Mouse (Mus musculus): ENCODE measurements around the gene Emc7.
"Not testable (repeated sequence)": the region's sequence is repeated elsewhere in the genome, so short reads cannot be mapped to it uniquely, and the experiment has no call there.

The Emc7 gene

GRCm38 (mm10) chr2:112452513-112452912 lies 2.3 kb upstream of the Emc7 start:
- not testable (repeated sequence) for H3K27me3 ChIP-seq (ENCODE audit: control insufficient read depth, insufficient read depth, low read length, poor library complexity, severe bottlenecking); H3K36me3 ChIP-seq (ENCODE audit: control insufficient read depth, insufficient read depth, low read length, poor library complexity, severe bottlenecking); DNase-seq (ENCODE audit: low read depth, low spot score)

- DNase-seq (ENCODE audit: low read depth, low spot score), result no peak
- H3K27me3 ChIP-seq (ENCODE audit: control insufficient read depth, insufficient read depth, low read length, poor library complexity, severe bottlenecking), result no peaks in the 10 kb centered on the region
- H3K36me3 ChIP-seq (ENCODE audit: control insufficient read depth, insufficient read depth, low read length, poor library complexity, severe bottlenecking), result no peaks in the 10 kb centered on the region
These were observed 504 bp upstream of the Emc7 start for GRCm38 (mm10) chr2:112454125-112454861.

- DNase-seq (ENCODE audit: low read depth, low spot score), result peak; percentile 23
- H3K36me3 ChIP-seq (ENCODE audit: control insufficient read depth, insufficient read depth, low read length, poor library complexity, severe bottlenecking), result peaks cover 8% of the 10 kb centered on the region; the same call in 1 of the 2 replicates
- no peaks in the 10 kb centered on the region for H3K27me3 ChIP-seq (ENCODE audit: control insufficient read depth, insufficient read depth, low read length, poor library complexity, severe bottlenecking)
These were observed 5.8 kb downstream of the Emc7 start for GRCm38 (mm10) chr2:112460557-112460956.

GRCm38 (mm10) chr2:112469542-112469941 lies 14.7 kb downstream of the Emc7 start:
- DNase-seq (ENCODE audit: low read depth, low spot score), result no peak
- peaks cover 8% of the 10 kb centered on the region for H3K36me3 ChIP-seq (ENCODE audit: control insufficient read depth, insufficient read depth, low read length, poor library complexity, severe bottlenecking)
- no peaks in the 10 kb centered on the region for H3K27me3 ChIP-seq (ENCODE audit: control insufficient read depth, insufficient read depth, low read length, poor library complexity, severe bottlenecking)

- H3K36me3 ChIP-seq (ENCODE audit: control insufficient read depth, insufficient read depth, low read length, poor library complexity, severe bottlenecking), result peaks cover 7% of the 10 kb centered on the region
These were observed 16.2 kb downstream of the Emc7 start for GRCm38 (mm10) chr2:112470961-112471381.

GRCm38 (mm10) chr2:112472076-112472475 lies 17.3 kb downstream of the Emc7 start:
- no peaks in the 10 kb centered on the region for H3K27me3 ChIP-seq (ENCODE audit: control insufficient read depth, insufficient read depth, low read length, poor library complexity, severe bottlenecking)

More at GRCm38 (mm10) chr2:112470961-112471381, 16.2 kb downstream of the Emc7 start:
- H3K27me3 ChIP-seq (ENCODE audit: control insufficient read depth, insufficient read depth, low read length, poor library complexity, severe bottlenecking), result no peaks in the 10 kb centered on the region
- no peak for DNase-seq (ENCODE audit: low read depth, low spot score)

GRCm38 (mm10) chr2:112474997-112475724 lies 20.4 kb downstream of the Emc7 start:
- H3K36me3 ChIP-seq (ENCODE audit: control insufficient read depth, insufficient read depth, low read length, poor library complexity, severe bottlenecking), result no peaks in the 10 kb centered on the region
- DNase-seq (ENCODE audit: low read depth, low spot score), result no peak
- H3K27me3 ChIP-seq (ENCODE audit: control insufficient read depth, insufficient read depth, low read length, poor library complexity, severe bottlenecking), result no peaks in the 10 kb centered on the region

More at GRCm38 (mm10) chr2:112472076-112472475, 17.3 kb downstream of the Emc7 start:
- H3K36me3 ChIP-seq (ENCODE audit: control insufficient read depth, insufficient read depth, low read length, poor library complexity, severe bottlenecking), result peaks cover 4% of the 10 kb centered on the region
- no peak for DNase-seq (ENCODE audit: low read depth, low spot score)

- no peak for DNase-seq (ENCODE audit: low read depth, low spot score)
- Histone ChIP-seq H3K36me3 (ENCODE audit: control insufficient read depth, insufficient read depth, low read length, poor library complexity, severe bottlenecking) (no peaks in the 10 kb centered on the region), H3K27me3 (ENCODE audit: control insufficient read depth, insufficient read depth, low read length, poor library complexity, severe bottlenecking) (no peaks in the 10 kb centered on the region)
These were observed 21.8 kb downstream of the Emc7 start for GRCm38 (mm10) chr2:112476554-112476953.

GRCm38 (mm10) chr2:112480669-112481068 lies 25.9 kb downstream of the Emc7 start, which contains the start of gene Chrm5:
Chrm5 (minus strand) TSS chr2:112480769.
- H3K36me3 ChIP-seq (ENCODE audit: control insufficient read depth, insufficient read depth, low read length, poor library complexity, severe bottlenecking), result no peaks in the 10 kb centered on the region
- no peaks in the 10 kb centered on the region for H3K27me3 ChIP-seq (ENCODE audit: control insufficient read depth, insufficient read depth, low read length, poor library complexity, severe bottlenecking)
- no peak for DNase-seq (ENCODE audit: low read depth, low spot score)

GRCm38 (mm10) chr2:112481564-112481963 lies 26.8 kb downstream of the Emc7 start:
- H3K36me3 ChIP-seq (ENCODE audit: control insufficient read depth, insufficient read depth, low read length, poor library complexity, severe bottlenecking), result no peaks in the 10 kb centered on the region
- H3K27me3 ChIP-seq (ENCODE audit: control insufficient read depth, insufficient read depth, low read length, poor library complexity, severe bottlenecking), result no peaks in the 10 kb centered on the region
- peak; percentile 77 for DNase-seq (ENCODE audit: low read depth, low spot score)

- no peaks in the 10 kb centered on the region for H3K27me3 ChIP-seq (ENCODE audit: control insufficient read depth, insufficient read depth, low read length, poor library complexity, severe bottlenecking)
- no peak for DNase-seq (ENCODE audit: low read depth, low spot score)
- no peaks in the 10 kb centered on the region for H3K36me3 ChIP-seq (ENCODE audit: control insufficient read depth, insufficient read depth, low read length, poor library complexity, severe bottlenecking)
These were observed 27.9 kb downstream of the Emc7 start for GRCm38 (mm10) chr2:112482533-112483333.

GRCm38 (mm10) chr2:112483334-112483651 lies 28.5 kb downstream of the Emc7 start:
- Histone ChIP-seq H3K27me3 (ENCODE audit: control insufficient read depth, insufficient read depth, low read length, poor library complexity, severe bottlenecking) (no peaks in the 10 kb centered on the region), H3K36me3 (ENCODE audit: control insufficient read depth, insufficient read depth, low read length, poor library complexity, severe bottlenecking) (no peaks in the 10 kb centered on the region)
- no peak for DNase-seq (ENCODE audit: low read depth, low spot score)

GRCm38 (mm10) chr2:112484886-112485285 lies 30.1 kb downstream of the Emc7 start:
- Histone ChIP-seq H3K27me3 (ENCODE audit: control insufficient read depth, insufficient read depth, low read length, poor library complexity, severe bottlenecking) (no peaks in the 10 kb centered on the region), H3K36me3 (ENCODE audit: control insufficient read depth, insufficient read depth, low read length, poor library complexity, severe bottlenecking) (no peaks in the 10 kb centered on the region)
- DNase-seq (ENCODE audit: low read depth, low spot score), result no peak

- Histone ChIP-seq H3K27me3 (ENCODE audit: control insufficient read depth, insufficient read depth, low read length, poor library complexity, severe bottlenecking) (no peaks in the 10 kb centered on the region), H3K36me3 (ENCODE audit: control insufficient read depth, insufficient read depth, low read length, poor library complexity, severe bottlenecking) (no peaks in the 10 kb centered on the region)
- DNase-seq (ENCODE audit: low read depth, low spot score), result no peak
These were observed 35.8 kb downstream of the Emc7 start for GRCm38 (mm10) chr2:112490483-112491196.

Data from splenic B cell, adult 2 months (primary cell).